Mouse (Mus musculus) neural tube, embryonic 15.5 days (tissue): Measurements from ENCODE around the gene Pacsin1. TPM values are rescaled to one million over a fixed set of nuclear protein-coding genes. Genes with fewer than 3 reads are reported as not detected.
"Not testable (repeated sequence)": the region's sequence is repeated elsewhere in the genome, so short reads cannot be mapped to it uniquely, and the experiment has no call there.

Experiments used
- ATAC-seq: fragments of 200-750 bp; cut with Nextera tagmentation; 2 replicates; pipeline ENCODE4 v1.8.0; 2017; ENCODE audit warnings: mild to moderate bottlenecking, moderate TSS enrichment, moderate library complexity; ENCODE audit not compliant: low FRiP score
- H3K27ac ChIP-seq: fragments of 300-500 bp; sonication (generic); replicated peaks from 2 replicates; pipeline ENCODE4 v1.5.1; 2015; ENCODE audit warnings: mild to moderate bottlenecking, inconsistent platforms
- H3K27me3 ChIP-seq: fragments of 300-500 bp; sonication (generic); replicated peaks from 2 replicates; pipeline ENCODE4 v1.6.1; 2015; ENCODE audit warnings: inconsistent platforms
- H3K36me3 ChIP-seq: fragments of 300-500 bp; sonication (generic); 2 replicates; pipeline ENCODE4 v1.6.1; 2015; ENCODE audit warnings: inconsistent platforms
- H3K4me1 ChIP-seq: fragments of 300-500 bp; sonication (generic); 2 replicates; pipeline ENCODE4 v1.6.1; 2015; ENCODE audit warnings: inconsistent platforms
- H3K4me2 ChIP-seq: fragments of 300-500 bp; sonication (generic); 2 replicates; pipeline ENCODE4 v1.6.1; 2015; ENCODE audit warnings: inconsistent platforms, mild to moderate bottlenecking, moderate library complexity
- H3K4me3 ChIP-seq: fragments of 300-500 bp; sonication (generic); replicated peaks from 2 replicates; pipeline ENCODE4 v1.5.1; 2015; ENCODE audit warnings: mild to moderate bottlenecking, inconsistent platforms
- H3K9ac ChIP-seq: fragments of 300-500 bp; sonication (generic); replicated peaks from 2 replicates; pipeline ENCODE4 v1.6.1; 2015; ENCODE audit warnings: mild to moderate bottlenecking, inconsistent platforms
- H3K9me3 ChIP-seq: fragments of 300-500 bp; sonication (generic); replicated peaks from 2 replicates; pipeline ENCODE4 v1.6.1; 2016; ENCODE audit warnings: inconsistent platforms
- whole genome bisulfite sequencing: fragments of 180-500 bp; shearing (Covaris S2); methylation state at CpG from one replicate; pipeline ENCODE4 v1.1.7; 2015; ENCODE audit warnings: mixed read lengths; 5-methylcytosine and 5-hydroxymethylcytosine counted together
- polyA plus RNA-seq: library from polyadenylated mRNA; unstranded; fragments of >200 nt; fragmentation: Nextera tagmentation; extraction: Ambion mirVana; gene quantifications from 2 replicates; pipeline ENCODE4 v1.2.1, GENCODE M21; 2015

Pacsin1 gene
- polyA plus RNA-seq, 1 experiment from 2014 or later: 66.7 TPM

- H3K4me1 ChIP-seq: peaks cover 41% of the 10 kb centered on the region
- H3K36me3 ChIP-seq: no peaks in the 10 kb centered on the region; the same call in 1 of the 2 replicates
- WGBS: 7% methylated on average over 90 of the region's 91 CpGs
- H3K9ac ChIP-seq: peak within 1 kb of the TSS; percentile 99
- peak within 1 kb of the TSS; percentile 78 for H3K4me2 ChIP-seq
- H3K4me3 ChIP-seq: peak within 1 kb of the TSS; percentile 82
- peak within 1 kb of the TSS; percentile 99 for H3K27ac ChIP-seq
- peak; percentile 91 for ATAC-seq
- H3K9me3 ChIP-seq: no peaks in the 10 kb centered on the region
- no peaks in the 10 kb centered on the region for H3K27me3 ChIP-seq
Measured at GRCm38 (mm10) chr17:27623360-27624326, 31.7 kb upstream of the Pacsin1 start, which contains the start of gene Nudt3. Gene Nudt3 (minus strand): TSS chr17:27623495.

GRCm38 (mm10) chr17:27625455-27626251, 29.7 kb upstream of the Pacsin1 start:
- H3K36me3 ChIP-seq: peaks cover 11% of the 10 kb centered on the region
- no peak overlapping the region for H3K27ac ChIP-seq
- ATAC-seq: no peak
- no peak overlapping the region for H3K4me3 ChIP-seq
- H3K9me3 ChIP-seq: no peaks in the 10 kb centered on the region
- H3K4me2 ChIP-seq: no peak overlapping the region
- 43% methylated on average over 7 of the region's 7 CpGs for WGBS
- no peak overlapping the region for H3K9ac ChIP-seq
- no peaks in the 10 kb centered on the region for H3K27me3 ChIP-seq
- peaks cover 22% of the 10 kb centered on the region for H3K4me1 ChIP-seq

DNA sequence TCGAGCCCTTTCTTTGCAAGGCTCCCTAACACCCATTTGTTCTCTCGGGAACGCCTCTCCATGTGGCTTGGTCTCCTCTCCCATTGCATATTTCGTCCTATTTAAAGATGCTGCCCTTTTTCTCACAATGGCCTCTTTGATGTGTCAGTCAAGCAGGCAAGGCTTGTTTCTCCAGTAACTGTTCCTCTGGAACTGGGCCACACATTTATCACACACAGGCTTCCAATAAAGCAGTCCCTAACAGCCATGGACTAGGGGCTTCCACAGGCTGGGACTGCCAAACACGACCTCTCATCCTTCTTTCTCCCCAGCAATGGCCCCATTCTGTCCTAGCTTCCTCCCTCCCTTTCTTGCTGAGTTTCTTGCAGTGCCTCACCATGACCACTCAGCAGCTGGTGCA, 28.6 kb upstream of the Pacsin1 start:
- Histone ChIP-seq H3K36me3 (peaks cover 22% of the 10 kb centered on the region), H3K4me2 (no peak overlapping the region), H3K27ac (peak overlapping the region; percentile 65), H3K27me3 (no peaks in the 10 kb centered on the region), H3K4me3 (no peak overlapping the region), H3K9me3 (no peaks in the 10 kb centered on the region), H3K9ac (no peak overlapping the region), H3K4me1 (peaks cover 15% of the 10 kb centered on the region)
- 14% methylated on average over 5 of the region's 5 CpGs for WGBS
- peak; percentile 22 for ATAC-seq

GRCm38 (mm10) chr17:27627451-27627850, 27.9 kb upstream of the Pacsin1 start:
- no peak for ATAC-seq
- H3K4me1 ChIP-seq: peaks cover 21% of the 10 kb centered on the region
- H3K27ac ChIP-seq: no peak overlapping the region; the same call in 1 of the 2 replicates
- 49% methylated on average over 5 of the region's 5 CpGs for WGBS
- no peaks in the 10 kb centered on the region for H3K9me3 ChIP-seq
- H3K36me3 ChIP-seq: peaks cover 29% of the 10 kb centered on the region
- H3K9ac ChIP-seq: no peak overlapping the region
- H3K4me3 ChIP-seq: no peak overlapping the region
- H3K27me3 ChIP-seq: no peaks in the 10 kb centered on the region
- no peak overlapping the region for H3K4me2 ChIP-seq

- H3K27ac ChIP-seq: no peak overlapping the region
- H3K9me3 ChIP-seq: no peaks in the 10 kb centered on the region
- no peak overlapping the region for H3K4me2 ChIP-seq
- WGBS: 89% methylated on average over 8 of the region's 8 CpGs
- no peak overlapping the region for H3K4me3 ChIP-seq
- H3K4me1 ChIP-seq: peaks cover 30% of the 10 kb centered on the region
- H3K27me3 ChIP-seq: no peaks in the 10 kb centered on the region
- no peak for ATAC-seq
- H3K9ac ChIP-seq: no peak overlapping the region
- peaks cover 38% of the 10 kb centered on the region for H3K36me3 ChIP-seq
Measured at GRCm38 (mm10) chr17:27628376-27628775, 26.9 kb upstream of the Pacsin1 start.

DNA sequence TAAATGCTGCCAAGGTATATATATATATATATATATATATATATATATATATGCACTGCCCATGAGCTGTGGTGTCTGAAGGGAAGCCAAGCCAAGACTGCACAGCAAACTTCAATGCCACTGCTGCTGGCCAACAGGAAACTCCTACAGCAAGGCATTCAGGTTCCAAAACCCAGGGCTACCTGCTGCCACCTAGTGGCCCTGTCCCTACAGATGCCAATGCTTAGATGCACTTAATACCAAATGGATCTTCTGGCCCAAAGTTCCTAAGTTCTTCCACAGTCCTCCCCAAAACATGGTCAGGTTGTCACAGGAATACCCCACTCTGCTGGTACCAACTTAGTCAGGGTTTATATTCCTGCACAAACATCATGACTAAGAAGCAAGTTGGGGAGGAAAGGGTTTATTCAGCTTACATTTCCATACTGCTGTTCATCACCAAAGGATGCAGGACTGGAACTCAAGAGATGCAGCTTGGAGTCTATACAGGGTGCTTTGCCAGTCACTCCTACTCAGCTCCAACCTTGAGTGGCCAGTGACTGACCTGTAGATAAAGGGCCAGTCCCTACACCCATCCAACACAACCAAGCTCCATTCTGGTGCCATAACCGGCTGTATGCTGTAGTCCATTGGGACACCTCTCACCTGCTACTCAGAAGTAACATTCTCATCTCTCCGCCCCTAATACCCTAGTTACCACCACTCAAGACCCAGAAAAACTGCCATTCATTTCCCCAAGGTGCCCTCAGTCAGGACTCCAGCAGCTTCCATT, 25.9 kb upstream of the Pacsin1 start:
- 62% methylated on average over 2 of the region's 2 CpGs for WGBS
- Histone ChIP-seq H3K4me3 (no peak overlapping the region), H3K9me3 (no peaks in the 10 kb centered on the region), H3K9ac (no peak overlapping the region), H3K27ac (peak overlapping the region; percentile 28), H3K27me3 (no peaks in the 10 kb centered on the region), H3K4me1 (peaks cover 32% of the 10 kb centered on the region), H3K4me2 (no peak overlapping the region), H3K36me3 (peaks cover 43% of the 10 kb centered on the region)
- no peak for ATAC-seq

- under 1% methylated on average over 70 of the region's 72 CpGs for WGBS
- peak within 1 kb of the TSS; percentile 86 for H3K27ac ChIP-seq
- H3K4me2 ChIP-seq: peak within 1 kb of the TSS; percentile 85
- ATAC-seq: peak; percentile 97
- H3K9ac ChIP-seq: peak within 1 kb of the TSS; percentile 80
- H3K9me3 ChIP-seq: no peaks in the 10 kb centered on the region
- peak within 1 kb of the TSS; percentile 84 for H3K4me3 ChIP-seq
- peaks cover 37% of the 10 kb centered on the region for H3K36me3 ChIP-seq
- peaks cover 42% of the 10 kb centered on the region for H3K4me1 ChIP-seq
- H3K27me3 ChIP-seq: no peaks in the 10 kb centered on the region
Measured at GRCm38 (mm10) chr17:27634871-27635574, 20.3 kb upstream of the Pacsin1 start, which contains the start of gene RPS10-NUDT3. Gene RPS10-NUDT3 (minus strand): TSS chr17:27635222.

GRCm38 (mm10) chr17:27635575-27635903, 19.8 kb upstream of the Pacsin1 start:
- not testable (repeated sequence) for ATAC-seq

GRCm38 (mm10) chr17:27636132-27637020, 18.9 kb upstream of the Pacsin1 start, which contains the start of gene Rps10:
Gene Rps10 (minus strand): TSS chr17:27636669.
- peaks cover 24% of the 10 kb centered on the region for H3K36me3 ChIP-seq
- 21% methylated on average over 18 of the region's 18 CpGs for WGBS
- ATAC-seq: no peak
- H3K4me1 ChIP-seq: peaks cover 42% of the 10 kb centered on the region
- H3K4me3 ChIP-seq: peak within 1 kb of the TSS; percentile 84
- no peaks in the 10 kb centered on the region for H3K27me3 ChIP-seq
- H3K9me3 ChIP-seq: no peaks in the 10 kb centered on the region
- H3K9ac ChIP-seq: peak within 1 kb of the TSS; percentile 53; the same call in 1 of the 2 replicates
- H3K4me2 ChIP-seq: peak within 1 kb of the TSS; percentile 85
- H3K27ac ChIP-seq: peak within 1 kb of the TSS; percentile 86

More at GRCm38 (mm10) chr17:27635575-27635903, 19.8 kb upstream of the Pacsin1 start:
- not testable (repeated sequence) for H3K27me3 ChIP-seq, H3K9me3 ChIP-seq
- H3K27ac ChIP-seq: peak overlapping the region; percentile 86
- peak overlapping the region; percentile 85 for H3K4me2 ChIP-seq
- H3K36me3 ChIP-seq: peaks cover 32% of the 10 kb centered on the region
- peak overlapping the region; percentile 53 for H3K9ac ChIP-seq
- WGBS: 37% methylated on average over 9 of the region's 9 CpGs
- H3K4me1 ChIP-seq: peaks cover 42% of the 10 kb centered on the region
- H3K4me3 ChIP-seq: peak overlapping the region; percentile 84

- Histone ChIP-seq H3K4me2 (no peak overlapping the region), H3K27ac (no peak overlapping the region), H3K27me3 (no peaks in the 10 kb centered on the region), H3K4me3 (no peak overlapping the region), H3K9me3 (no peaks in the 10 kb centered on the region), H3K9ac (no peak overlapping the region), H3K4me1 (peaks cover 35% of the 10 kb centered on the region), H3K36me3 (peaks cover 14% of the 10 kb centered on the region)
- ATAC-seq: no peak
- 41% methylated on average over 9 of the region's 9 CpGs for WGBS
Measured at GRCm38 (mm10) chr17:27637333-27637732, 18.0 kb upstream of the Pacsin1 start.
